Mouse (Mus musculus): ENCODE measurements at regions not wholly inside any gene's neighbourhood (a gene's known extent, or its start where the extent isn't known, plus 50 kb on each side); places are given as distances from the start of the nearest gene placed in this dataset.
A peak's percentile ranks its signal among the peaks of the same experiment; 100 is the strongest.

DNA sequence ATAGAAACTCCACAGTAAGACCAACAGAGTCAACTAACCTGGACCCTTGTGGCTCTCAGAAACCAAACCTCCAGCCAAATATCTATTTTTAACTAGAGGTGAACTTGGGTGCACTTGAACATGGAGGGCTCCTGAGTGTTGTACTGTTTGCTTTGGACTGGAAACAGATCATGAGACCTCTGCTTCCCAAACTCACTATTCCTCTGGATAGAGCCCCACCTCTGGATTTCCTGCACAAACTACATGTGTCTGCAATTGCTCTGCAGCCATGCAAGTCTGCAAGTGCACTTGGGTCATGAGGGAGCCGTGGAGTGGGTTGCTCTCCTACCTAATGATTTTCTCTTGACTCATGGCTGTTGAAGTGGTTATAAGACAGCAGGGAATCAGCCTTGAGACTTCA, 759.9 kb upstream of the Fam160b2 start:
- peak; percentile 51 to 53 for DNase-seq

DNA sequence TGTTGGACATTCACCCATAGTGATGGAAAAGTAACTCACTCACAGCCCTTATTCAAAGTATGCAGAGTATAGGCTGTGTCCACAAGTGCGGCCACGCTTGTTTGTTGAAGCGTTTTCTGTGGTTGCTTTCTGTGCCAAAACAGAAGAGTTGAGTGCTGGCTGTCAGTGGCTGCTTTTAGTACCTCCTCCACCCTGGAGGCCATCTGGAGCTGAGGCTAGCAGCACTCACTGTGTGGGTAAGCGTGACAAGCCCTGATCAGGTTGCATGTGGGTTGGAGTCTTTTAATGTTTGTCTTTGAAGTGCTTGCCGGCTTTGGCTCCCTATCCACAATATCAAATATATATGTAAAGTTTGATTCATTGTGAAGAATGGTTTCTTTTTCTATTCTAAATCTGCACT, 738.6 kb upstream of the Fam160b2 start:
- DNase-seq, result peak in 1 of 2 experiments; percentile 20

DNA sequence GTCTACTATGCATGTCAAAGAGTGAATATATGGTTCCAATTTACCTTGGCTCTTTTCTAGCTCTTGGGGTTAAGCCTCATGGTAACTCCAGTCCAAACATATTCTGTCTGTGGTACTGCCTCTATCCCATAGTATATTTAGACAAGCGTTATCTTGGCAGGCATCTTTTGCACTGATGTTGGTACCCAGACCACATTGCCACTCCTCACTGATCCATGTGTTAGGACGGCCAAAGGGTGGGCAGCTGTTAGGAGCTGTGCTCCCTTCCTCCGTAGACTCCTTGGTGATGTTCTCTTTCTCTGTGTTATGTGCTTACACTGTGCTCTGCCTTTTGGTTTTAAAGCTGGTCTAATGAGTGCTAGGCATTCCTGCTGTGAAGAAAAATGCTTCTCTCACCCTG, 737.3 kb upstream of the Fam160b2 start:
- DNase-seq, result no peak

DNA sequence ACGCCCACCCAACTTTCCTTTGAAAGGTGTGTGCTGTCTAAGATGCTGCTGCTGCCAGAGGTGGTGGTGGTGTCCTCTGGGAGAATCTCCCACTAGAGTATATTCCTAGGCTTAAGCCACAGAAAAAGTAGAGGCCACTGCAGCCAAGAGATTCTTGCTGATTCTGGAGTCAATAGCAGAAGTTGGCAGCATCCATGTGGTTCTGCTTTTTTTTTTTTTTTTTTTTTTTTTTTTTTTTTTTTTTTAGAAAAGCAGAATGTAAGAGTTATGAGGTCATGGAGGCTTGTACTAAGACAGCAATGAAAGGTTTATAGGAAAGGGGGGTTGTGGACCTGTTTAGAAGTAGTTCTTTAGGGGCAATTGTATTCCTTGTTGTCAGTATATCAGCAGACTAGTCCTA, 734.4 kb upstream of the Fam160b2 start:
- no peak for DNase-seq

DNA sequence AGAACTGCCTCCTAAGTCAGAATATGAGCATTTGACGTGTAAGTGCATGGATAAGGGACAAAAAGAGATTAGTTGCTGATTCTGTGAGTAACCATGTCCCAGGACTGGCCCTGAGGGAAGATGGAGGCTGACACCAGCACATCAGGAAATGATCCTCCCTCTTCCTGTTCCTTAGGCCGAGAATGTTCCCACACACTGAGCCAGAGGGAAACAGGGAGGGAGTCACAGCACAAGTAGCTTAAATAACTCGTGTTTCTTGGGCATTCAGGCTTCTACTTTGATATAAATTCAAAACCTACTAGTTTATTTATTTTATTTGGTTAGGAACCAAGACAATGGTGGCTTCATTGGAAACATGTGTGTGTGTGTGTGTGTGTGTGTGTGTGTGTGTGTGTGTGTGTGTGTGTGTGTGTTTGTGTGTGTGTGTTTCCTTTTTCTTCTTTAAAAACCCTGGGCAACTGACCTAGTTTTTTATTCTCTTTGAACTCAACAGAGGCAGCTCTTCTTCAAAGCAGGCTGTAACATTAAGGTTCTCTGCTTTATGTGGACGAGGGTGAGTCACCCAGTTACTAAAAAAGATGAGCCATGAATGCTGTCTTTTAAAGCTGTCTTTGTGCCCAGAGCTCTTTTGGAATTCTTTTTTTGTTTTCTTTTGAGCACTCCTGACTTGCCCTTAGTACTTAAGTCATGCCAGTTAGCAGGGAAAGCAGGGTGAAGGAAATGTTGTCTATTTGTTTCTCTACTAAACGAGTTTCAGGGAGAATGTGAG, 730.4 kb upstream of the Fam160b2 start:
- DNase-seq, result no peak

DNA sequence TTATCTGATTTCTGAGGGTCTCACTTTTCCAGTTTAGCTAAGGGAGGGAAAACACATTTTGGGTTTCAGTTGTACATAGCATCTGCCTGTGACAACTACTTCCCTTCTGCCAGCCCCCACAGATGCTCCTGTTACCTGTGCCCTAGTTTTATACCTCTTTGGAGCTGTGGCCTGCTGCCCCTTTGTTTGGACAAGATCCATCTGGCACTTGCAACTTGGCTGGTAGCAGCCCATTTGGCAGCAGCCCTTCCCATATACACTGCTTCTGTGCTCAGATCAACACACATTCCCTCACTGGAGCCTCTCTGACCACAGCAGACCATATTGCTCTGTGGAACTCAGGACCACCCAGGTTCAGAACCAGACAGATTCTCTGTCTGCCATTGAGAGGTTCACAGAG, 728.0 kb upstream of the Fam160b2 start:
- DNase-seq, result no peak

DNA sequence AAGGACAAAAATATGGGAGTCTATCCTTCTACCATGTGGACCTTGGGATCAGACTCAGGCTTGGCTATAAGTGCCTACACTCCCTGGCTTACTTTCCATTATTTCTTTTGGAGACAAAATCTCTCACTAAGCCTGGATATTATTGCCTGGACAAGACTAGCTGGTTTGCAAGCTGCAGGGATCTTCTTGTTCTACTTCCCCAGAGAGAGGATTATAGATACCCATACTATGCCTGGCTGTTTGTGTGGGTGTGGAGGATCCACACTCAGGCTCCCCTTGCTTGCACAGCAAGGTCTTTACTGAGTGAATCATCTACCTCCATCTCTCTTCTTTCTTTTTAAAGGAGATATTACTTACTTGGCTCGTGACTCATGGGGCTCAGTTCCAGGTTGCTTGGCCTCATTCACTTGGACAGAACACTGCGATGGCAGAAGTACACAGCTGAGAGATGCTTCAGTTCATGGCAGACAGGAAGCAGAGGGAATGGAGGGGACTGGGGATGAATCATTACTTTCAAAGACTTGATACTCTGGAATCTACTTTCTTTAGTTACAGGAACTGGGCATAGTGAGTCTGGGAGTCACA, 727.0 kb upstream of the Fam160b2 start:
- no peak for DNase-seq

DNA sequence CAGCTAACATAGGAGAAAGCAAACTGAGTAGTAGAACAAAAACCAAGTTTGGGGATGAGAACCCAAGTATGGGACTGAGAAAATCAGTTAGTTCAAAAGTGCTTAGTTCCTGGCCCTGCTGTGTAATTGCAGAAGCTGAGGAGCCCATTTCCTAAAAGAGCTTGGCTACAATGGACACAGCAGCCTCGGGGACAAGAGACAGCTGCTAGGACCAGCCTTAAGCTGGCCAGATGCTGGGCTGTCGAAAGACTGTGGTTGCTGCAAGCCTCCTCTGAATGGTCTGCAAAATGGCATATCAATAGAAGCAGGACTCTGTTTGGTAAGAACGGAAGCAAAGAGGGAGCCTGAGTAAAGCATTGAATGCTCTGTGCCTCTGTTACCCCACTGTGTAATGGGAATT, 715.6 kb upstream of the Fam160b2 start:
- peak in 1 of 2 experiments; percentile 6 for DNase-seq

DNA sequence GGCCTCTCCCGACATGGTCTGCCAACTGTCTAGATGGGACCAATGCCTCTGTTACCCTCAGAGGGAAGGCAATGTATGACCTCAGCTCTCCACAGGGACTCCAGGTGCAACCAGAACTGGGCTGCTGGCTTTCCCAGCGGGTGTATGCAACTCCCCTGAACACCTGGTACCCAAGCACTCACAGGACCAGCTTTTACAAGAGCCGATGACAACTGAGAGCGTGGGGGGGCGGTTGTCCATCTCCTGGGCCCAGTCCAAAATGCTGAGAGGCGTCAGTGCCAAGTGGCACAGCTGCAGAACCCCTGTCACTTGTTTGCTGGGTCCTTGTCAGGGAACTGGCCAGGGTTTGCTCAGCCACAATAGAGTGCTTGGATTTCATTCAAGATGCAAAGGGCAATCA, 700.1 kb upstream of the Fam160b2 start:
- DNase-seq, result no peak

DNA sequence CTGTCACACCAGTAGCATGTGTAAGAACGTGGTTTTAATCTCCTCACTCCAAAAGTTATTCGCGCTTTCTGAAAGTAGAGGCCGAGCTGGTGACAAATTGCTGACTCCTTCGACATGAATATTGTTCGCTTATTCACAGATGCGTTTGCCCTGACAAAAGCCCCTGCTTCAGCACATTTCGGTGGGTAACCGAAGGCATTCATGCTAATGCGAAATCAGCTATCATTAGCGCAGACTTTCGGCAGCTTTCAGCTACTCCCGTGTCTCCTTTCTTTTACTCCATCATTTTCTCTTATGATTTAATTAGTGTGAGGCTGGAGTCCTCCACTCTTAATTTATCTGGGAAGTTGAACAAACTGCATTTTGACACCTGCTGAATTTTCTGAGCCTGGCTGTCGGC, 681.9 kb upstream of the Fam160b2 start:
- DNase-seq, result no peak

DNA sequence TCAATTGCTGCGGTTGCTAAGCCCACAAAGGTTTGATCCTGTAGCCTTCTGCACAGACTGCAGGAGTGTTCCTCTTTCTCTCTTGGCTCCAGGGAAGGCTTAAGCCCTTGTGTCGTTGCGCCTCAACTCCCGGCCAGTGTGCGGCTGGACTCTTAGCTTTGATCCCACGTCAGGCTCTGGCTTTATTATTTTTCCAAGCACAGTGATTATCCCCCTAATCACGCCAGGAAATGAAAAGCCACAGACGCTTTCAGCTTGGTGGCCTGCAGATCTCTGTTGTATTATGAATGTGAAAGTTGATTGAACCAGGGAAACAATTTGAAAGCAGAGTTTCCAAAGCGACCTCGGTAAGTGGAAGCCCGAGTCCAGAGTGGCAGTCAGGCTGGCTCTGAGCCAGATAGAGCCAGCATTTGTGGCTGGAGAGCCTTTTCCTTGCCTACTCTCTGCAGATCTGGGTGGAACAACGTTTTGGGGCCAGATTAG, 676.7 kb upstream of the Fam160b2 start:
- DNase-seq, result peak in 1 of 2 experiments; percentile 11

DNA sequence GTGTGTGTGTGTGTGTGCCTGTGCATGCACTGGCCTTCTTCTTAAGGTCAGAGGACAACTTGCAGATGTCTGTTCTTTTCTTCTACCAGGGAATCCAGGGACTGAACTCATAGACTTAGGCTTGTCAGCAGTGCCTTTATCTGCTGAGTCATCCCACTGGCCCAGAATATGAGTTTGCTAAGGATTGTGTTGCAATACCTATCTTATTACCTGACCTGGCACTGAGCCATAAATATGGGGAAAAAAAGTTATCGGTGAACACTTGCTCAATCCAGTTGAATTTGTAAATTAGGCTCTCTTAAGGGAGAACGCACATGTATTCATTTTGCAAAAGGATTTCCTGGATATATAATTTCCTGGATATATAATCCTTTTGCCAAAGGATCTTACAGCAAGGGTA, 672.8 kb upstream of the Fam160b2 start:
- no peak for DNase-seq

DNA sequence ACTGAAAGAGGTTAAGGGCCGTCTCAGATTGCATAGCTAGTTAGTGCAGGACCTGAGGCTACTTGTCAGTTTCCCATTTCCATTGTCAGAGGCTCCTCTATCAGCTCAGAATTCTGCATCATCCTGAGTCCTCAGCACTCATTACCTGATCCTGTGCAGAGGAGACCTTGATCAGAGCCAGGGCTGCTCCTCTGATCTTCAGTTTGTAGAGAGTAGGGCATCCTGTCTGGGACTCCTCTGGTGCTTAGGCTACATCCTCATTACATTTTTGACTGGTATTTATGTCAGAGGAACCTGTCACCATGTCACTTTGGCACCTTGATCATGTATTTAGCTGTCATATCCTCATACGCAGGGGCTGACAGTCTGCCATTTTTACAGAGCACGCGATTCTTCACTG, 658.0 kb upstream of the Fam160b2 start:
- no peak for DNase-seq

DNA sequence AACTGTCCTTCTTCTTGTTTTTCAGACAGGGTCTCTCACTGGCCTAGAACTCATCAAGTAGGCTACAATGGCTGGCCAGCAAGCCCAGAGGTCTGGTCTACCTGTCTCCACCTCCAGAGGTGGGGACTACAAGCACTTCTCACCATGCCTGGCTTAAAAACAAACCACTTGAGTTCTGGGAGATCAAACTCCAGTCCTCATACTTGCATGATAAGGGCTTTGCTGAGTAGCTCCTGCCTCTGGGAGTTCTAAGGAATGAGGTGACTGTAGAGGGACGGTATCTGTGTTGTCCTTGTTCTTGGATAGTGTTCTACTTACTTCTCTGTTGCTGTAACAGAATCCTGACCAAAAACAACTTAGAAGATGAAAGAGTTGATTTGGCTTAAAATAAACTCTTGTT, 654.6 kb upstream of the Fam160b2 start:
- no peak for DNase-seq

DNA sequence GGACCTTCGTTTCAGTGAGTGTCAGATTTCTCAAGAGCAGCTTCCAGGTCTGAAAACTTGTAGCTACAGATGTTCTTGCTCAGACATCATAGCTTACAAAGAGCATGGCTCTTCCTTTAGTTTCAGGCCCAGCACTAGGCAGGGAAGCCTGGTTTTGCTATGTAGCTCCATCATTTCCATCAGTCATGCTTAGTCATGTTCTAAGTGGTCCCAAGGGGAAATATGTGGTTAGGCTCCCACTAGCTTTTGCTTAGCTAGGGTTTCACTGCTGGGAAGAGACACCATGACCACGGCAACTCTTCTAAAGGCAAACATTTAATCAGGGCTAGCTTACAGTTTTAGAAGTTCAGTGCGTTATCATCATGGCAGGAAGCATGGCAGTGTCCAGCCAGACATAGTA, 652.5 kb upstream of the Fam160b2 start:
- DNase-seq, result no peak

DNA sequence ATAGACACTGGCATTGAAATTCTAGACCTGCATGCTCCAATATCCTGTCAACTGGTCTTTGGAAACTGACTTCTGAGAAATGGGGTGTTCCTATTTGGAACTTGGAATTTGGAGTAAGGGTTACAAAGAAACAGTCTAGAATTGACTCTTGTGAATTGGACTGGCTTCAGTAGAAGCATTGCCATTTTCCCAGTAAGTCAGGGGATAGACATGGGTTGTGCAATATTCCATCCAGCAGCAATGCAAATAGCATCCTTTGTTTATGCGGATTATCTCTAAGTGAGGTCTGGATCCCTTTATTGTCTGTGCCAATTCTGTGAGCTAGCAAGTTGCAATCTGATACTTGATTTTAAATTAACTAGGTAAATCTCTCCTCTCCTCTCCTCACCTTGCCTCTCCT, 651.5 kb upstream of the Fam160b2 start:
- DNase-seq, result no peak

DNA sequence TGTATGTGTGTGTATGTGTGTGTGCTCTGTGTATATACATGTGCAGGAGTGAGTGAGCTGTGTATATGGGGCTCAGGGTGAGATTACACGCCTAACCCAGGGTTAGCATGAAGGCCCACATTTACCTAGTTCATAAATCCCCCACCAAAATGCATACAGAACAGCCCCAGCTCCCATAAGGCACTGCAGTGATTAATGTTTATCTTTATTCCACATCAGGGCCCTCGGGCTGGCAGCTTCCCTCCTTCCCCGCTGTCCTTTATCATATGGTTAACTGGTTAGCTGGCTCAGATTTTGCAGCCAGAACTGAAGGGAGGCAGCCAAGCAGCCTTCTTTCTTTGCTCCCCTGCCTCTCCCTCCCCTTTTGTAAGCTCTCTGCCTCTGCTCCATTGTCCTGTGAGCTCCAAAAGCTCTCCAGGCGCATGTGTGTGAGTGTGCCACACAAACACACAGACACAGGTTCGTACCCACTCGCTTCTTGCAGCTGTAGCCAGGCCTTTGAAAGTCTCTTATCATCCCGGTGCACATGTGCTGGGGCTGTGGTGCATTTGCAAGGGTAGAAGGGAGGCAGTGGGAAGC, 649.8 kb upstream of the Fam160b2 start:
- DNase-seq, result no peak

DNA sequence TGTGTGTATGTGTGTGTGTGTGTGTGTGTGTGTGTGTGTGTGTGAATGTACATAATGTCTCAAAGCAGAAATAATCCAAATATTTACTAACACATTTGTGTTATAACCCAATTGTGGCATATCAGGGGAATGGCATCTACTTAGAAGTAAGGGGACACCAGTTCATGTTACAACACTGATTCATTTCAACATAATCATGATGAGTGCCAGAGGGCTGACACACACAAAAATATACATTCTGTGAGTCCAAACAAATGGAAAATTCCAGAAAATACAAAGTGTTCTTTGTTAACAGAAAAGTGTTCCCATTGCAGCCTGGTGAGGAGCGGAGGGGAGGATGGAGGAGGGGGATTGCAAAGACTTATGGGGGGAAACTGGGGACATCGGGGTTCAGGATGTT, 648.9 kb upstream of the Fam160b2 start:
- no peak for DNase-seq

DNA sequence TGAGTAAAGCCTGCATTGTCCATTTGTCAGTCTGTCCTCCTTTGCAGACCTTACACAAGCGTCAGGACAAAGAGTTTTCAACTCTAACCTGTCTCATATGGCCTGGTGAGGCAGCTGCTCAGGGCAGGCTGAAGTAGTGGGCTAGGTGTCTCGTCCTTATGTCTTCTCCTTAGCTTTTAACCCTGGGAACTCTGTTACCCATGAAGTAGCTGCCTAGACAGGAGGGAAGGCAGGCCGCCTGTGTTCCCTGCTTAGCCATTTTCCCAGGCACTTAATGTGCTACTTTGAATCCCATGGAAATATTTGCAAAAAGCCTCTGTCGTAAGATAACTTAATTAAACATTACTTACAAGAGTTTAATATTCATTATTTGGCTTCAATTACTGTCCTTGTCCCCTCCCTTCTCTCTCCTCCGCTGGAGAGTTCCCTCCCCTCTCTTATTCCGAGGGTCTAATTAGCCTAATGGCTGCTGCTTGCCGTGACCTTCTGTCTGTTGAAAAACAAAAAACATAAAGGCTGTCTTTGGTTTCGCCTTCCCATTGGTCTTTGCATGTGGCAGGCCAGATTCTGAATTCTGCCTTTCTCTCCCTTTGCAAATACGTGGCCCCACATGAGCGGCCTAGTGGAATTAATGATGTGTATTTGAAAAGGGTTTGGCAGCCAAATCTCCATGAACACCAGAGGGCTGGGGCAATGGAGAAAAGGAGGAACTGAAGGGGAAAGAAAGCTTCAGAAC, 642.2 kb upstream of the Fam160b2 start:
- DNase-seq, result no peak

DNA sequence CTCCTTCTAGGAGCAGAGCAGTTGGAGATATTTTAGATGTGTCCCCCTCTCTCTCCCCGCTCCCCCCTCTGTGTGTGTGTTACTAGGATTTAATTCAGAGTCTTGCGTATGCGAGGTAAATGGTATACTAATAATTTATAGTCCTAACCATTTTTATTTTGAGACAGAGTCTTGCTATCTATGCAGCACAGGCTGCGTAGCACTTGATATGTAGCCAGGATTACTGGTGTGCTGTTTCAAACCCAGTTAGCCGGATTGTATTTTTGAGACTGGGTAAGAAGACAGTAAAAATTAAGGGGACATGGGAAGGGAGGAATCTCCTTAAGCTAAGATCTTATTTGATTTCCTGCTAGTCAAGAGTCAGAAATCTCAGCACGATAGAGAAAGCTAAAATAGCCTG, 636.6 kb upstream of the Fam160b2 start:
- no peak for DNase-seq

DNA sequence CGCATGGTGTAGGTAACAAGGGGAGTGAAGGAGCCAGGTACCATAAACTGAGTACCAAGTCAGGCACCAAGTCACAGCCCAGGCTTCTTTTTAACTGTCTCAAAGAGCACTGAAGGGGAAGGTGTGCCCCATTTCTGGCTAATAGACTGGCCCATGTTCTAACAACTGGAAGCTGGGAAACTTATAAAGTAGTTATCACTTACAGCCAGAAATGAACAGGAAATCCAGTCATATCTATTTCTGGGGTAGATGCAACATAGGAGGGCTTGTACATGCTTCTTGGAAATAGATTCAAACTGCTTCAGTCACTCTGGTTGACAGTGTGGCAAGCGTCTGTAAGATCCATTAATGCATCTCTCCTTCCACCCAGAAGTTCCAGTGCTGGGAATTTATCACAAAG, 635.3 kb upstream of the Fam160b2 start:
- no peak for DNase-seq

DNA sequence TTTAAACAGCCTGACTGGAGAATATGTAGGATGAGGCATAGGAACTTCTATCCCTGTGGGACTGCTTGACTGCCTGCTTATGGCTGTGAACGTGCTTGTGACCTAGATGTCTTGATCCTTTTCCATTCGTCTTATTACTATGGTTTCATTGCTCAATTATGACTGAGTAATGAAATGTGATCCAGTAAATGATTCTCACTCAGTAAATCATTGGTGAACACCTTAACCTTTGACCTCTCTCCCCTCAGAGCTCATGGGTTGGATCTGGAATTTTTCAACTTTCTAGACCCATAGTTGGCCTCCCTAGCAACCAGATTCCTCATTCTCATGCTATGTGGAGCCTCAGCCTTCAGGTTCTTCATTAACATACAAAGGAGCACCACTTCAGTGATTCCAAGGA, 634.6 kb upstream of the Fam160b2 start:
- DNase-seq, result no peak

DNA sequence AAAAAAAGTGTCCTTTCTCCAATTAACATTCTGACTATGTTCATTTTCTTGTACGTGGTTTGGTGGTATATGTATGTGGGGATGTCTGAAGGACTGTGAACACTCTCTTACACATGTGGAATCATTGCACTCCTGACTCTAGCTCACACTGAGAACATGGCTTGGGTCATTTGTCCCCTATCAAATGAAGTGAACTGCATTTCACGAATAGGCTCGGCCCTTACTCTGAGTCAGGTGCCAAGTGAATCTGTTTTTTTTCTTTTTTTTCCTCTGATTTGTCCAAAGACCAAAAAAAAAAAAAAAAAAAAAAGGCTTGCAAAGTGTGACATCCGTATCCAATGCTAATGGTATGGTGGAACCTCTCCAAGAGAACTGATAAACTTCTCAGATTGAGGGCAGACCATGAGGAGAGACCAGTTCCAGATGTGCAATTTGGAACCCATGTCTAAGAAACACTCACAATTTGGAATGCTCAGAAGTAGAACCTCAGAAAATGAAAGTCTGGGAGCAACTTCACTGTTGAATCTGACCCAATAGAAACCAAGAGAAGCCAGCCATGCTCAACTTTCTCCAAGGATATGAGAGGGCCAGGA, 631.7 kb upstream of the Fam160b2 start:
- no peak for DNase-seq
